ENCODE assay signal across 9 mouse cellular contexts in genomic region chr3:55587972-55588946, GRCm38 (mm10).
DNase-seq lines count a peak whose midpoint lies in the region; ATAC-seq and TF ChIP-seq lines count a peak whose summit lies in the region.
"Had no signal": no experiment of that assay in that cellular context is flagged by ENCODE, and none has a peak within 500 bp of the region (broad histone marks: within the 10 kb centered on the region; RNA-seq: fewer than 3 reads in every experiment).

No protein-coding gene starts in this region.

- no peak overlapping the region for H3K9ac ChIP-seq in intestine, embryonic 15.5 days
- H3K9ac ChIP-seq in intestine, postnatal 0 days (ENCODE audit: low read depth, low read length) = no peak overlapping the region
- H3K9ac ChIP-seq in forebrain, embryonic 14.5 days (ENCODE audit: low read length) = peak overlapping the region; percentile 35
- H3K9ac ChIP-seq in hindbrain, postnatal 0 days (replicated peaks; ENCODE audit: low read length) = no peak overlapping the region
- 0 out of 2 replicates have a peak overlapping the region, but pooled peaks have one; percentile 7 for H3K9ac ChIP-seq in midbrain, embryonic 14.5 days (replicated peaks; ENCODE audit: low read length)

- H3K36me3 ChIP-seq in intestine, embryonic 15.5 days = no peaks in the 10 kb centered on the region
- H3K36me3 ChIP-seq in intestine, postnatal 0 days (ENCODE audit: control insufficient read depth, insufficient read depth) = no peaks in the 10 kb centered on the region
- H3K36me3 ChIP-seq in forebrain, embryonic 14.5 days (ENCODE audit: control insufficient read depth, insufficient read depth, low read length) = no peaks in the 10 kb centered on the region
- no peaks in the 10 kb centered on the region for H3K36me3 ChIP-seq in hindbrain, postnatal 0 days (ENCODE audit: insufficient read depth, low read length)
- no peaks in the 10 kb centered on the region for H3K36me3 ChIP-seq in midbrain, embryonic 14.5 days (ENCODE audit: control insufficient read depth, insufficient read depth, low read length)

- H3K27me3 ChIP-seq in intestine, embryonic 15.5 days (replicated peaks) = no peaks in the 10 kb centered on the region
- no peaks in the 10 kb centered on the region for H3K27me3 ChIP-seq in intestine, postnatal 0 days (replicated peaks; ENCODE audit: control insufficient read depth, insufficient read depth, low read length)
- H3K27me3 ChIP-seq in forebrain, embryonic 14.5 days (replicated peaks; ENCODE audit: control insufficient read depth, insufficient read depth, low read length) = no peaks in the 10 kb centered on the region
- no peaks in the 10 kb centered on the region for H3K27me3 ChIP-seq in hindbrain, postnatal 0 days (ENCODE audit: insufficient read depth, low read length)
- no peaks in the 10 kb centered on the region for H3K27me3 ChIP-seq in midbrain, embryonic 14.5 days (ENCODE audit: control insufficient read depth, insufficient read depth, low read length)

- no peak for TF ChIP-seq CTCF in intestine, postnatal 0 days (IDR thresholded peaks at IDR 0.05; ENCODE audit: low read depth)
- TF ChIP-seq CTCF in hindbrain, postnatal 0 days (IDR thresholded peaks at IDR 0.05; ENCODE audit: low read depth) = no peak

- H3K4me3 ChIP-seq in intestine, embryonic 15.5 days (replicated peaks) = no peak overlapping the region
- no peak overlapping the region for H3K4me3 ChIP-seq in intestine, postnatal 0 days (ENCODE audit: low read depth, low read length)
- H3K4me3 ChIP-seq in forebrain, embryonic 14.5 days (ENCODE audit: low read depth, low read length) = no peak overlapping the region
- H3K4me3 ChIP-seq in hindbrain, postnatal 0 days (ENCODE audit: low read length) = no peak overlapping the region
- H3K4me3 ChIP-seq in midbrain, embryonic 14.5 days (replicated peaks; ENCODE audit: low read depth, low read length) = no peak overlapping the region
- H3K4me3 ChIP-seq: myocyte had no signal

- H3K27ac ChIP-seq in intestine, embryonic 15.5 days = 0 out of 2 replicates have a peak overlapping the region, but pooled peaks have one; percentile 9
- no peak overlapping the region for H3K27ac ChIP-seq in intestine, postnatal 0 days (ENCODE audit: low read depth, low read length)
- H3K27ac ChIP-seq in forebrain, embryonic 14.5 days (ENCODE audit: low read depth, low read length) = peak overlapping the region; percentile 65; the same call in 1 of the 2 replicates
- peak overlapping the region; percentile 52; the same call in 1 of the 2 replicates for H3K27ac ChIP-seq in hindbrain, postnatal 0 days
- peak overlapping the region; percentile 84 for H3K27ac ChIP-seq in midbrain, embryonic 14.5 days (replicated peaks; ENCODE audit: low read depth, low read length)

- ATAC-seq in intestine, embryonic 15.5 days = peak; percentile 45; the same call in 1 of the 2 replicates
- no peak for ATAC-seq in intestine, postnatal 0 days
- peak; percentile 80 for ATAC-seq in forebrain, embryonic 14.5 days
- ATAC-seq in hindbrain, postnatal 0 days = peak; percentile 71
- peak; percentile 87 for ATAC-seq in midbrain, embryonic 14.5 days (ENCODE audit: low FRiP score, low TSS enrichment)

- no peaks in the 10 kb centered on the region for H3K9me3 ChIP-seq in intestine, embryonic 15.5 days
- H3K9me3 ChIP-seq in intestine, postnatal 0 days (ENCODE audit: control insufficient read depth) = no peaks in the 10 kb centered on the region
- H3K9me3 ChIP-seq in forebrain, embryonic 14.5 days (replicated peaks; ENCODE audit: control insufficient read depth, low read length) = no peaks in the 10 kb centered on the region
- H3K9me3 ChIP-seq in hindbrain, postnatal 0 days (ENCODE audit: low read length) = no peaks in the 10 kb centered on the region
- no peaks in the 10 kb centered on the region for H3K9me3 ChIP-seq in midbrain, embryonic 14.5 days (ENCODE audit: control insufficient read depth, low read length)

- 18% methylated on average over 12 of the region's 12 CpGs for WGBS in intestine, embryonic 15.5 days
- WGBS in intestine, postnatal 0 days = 26% methylated on average over 12 of the region's 12 CpGs
- 7% methylated on average over 12 of the region's 12 CpGs for WGBS in forebrain, embryonic 14.5 days
- 12% methylated on average over 12 of the region's 12 CpGs for WGBS in hindbrain, postnatal 0 days
- WGBS in midbrain, embryonic 14.5 days = 6% methylated on average over 12 of the region's 12 CpGs

- peaks cover 6% of the 10 kb centered on the region for H3K4me1 ChIP-seq in intestine, embryonic 15.5 days (replicated peaks)
- no peaks in the 10 kb centered on the region for H3K4me1 ChIP-seq in intestine, postnatal 0 days (replicated peaks; ENCODE audit: control insufficient read depth, insufficient read depth, low read length)
- H3K4me1 ChIP-seq in forebrain, embryonic 14.5 days (ENCODE audit: control insufficient read depth, insufficient read depth, low read length) = peaks cover 12% of the 10 kb centered on the region
- peaks cover 11% of the 10 kb centered on the region for H3K4me1 ChIP-seq in hindbrain, postnatal 0 days (ENCODE audit: insufficient read depth, low read length)
- peaks cover 27% of the 10 kb centered on the region for H3K4me1 ChIP-seq in midbrain, embryonic 14.5 days (ENCODE audit: control insufficient read depth, insufficient read depth, low read length)

- peak; percentile 57 for DNase-seq in forebrain, embryonic 14.5 days (ENCODE audit: low spot score)
- DNase-seq in hindbrain, postnatal 0 days (ENCODE audit: low spot score) = peak; percentile 35
- DNase-seq in midbrain, embryonic 14.5 days = peak; percentile 70
- no peak for DNase-seq in layer of hippocampus, postnatal 10 days (ENCODE audit: low spot score in 2 of 2)
- no peak for DNase-seq in layer of hippocampus, postnatal 25 days (ENCODE audit: extremely low spot score in 1 of 2, low spot score in 1 of 2)
- DNase-seq in cerebellum, adult 18-20 months = no peak

- H3K4me2 ChIP-seq in intestine, embryonic 15.5 days (replicated peaks) = no peak overlapping the region
- no peak overlapping the region for H3K4me2 ChIP-seq in intestine, postnatal 0 days (replicated peaks; ENCODE audit: low read depth)
- H3K4me2 ChIP-seq in forebrain, embryonic 14.5 days (ENCODE audit: low read length) = no peak overlapping the region
- no peak overlapping the region for H3K4me2 ChIP-seq in hindbrain, postnatal 0 days (ENCODE audit: low read depth, low read length)
- H3K4me2 ChIP-seq in midbrain, embryonic 14.5 days (ENCODE audit: low read length) = peak overlapping the region; percentile 1; the same call in 1 of the 2 replicates

Comparison
In these comparisons a context has a peak if more than half of its experiments do, and no peak if none do; other contexts are left out.
1. H3K9ac ChIP-seq: peak in forebrain, embryonic 14.5 days (single experiment) and midbrain, embryonic 14.5 days (single experiment); none in intestine, embryonic 15.5 days (single experiment), intestine, postnatal 0 days (single experiment) and hindbrain, postnatal 0 days (single experiment).
2. DNase-seq: peak in forebrain, embryonic 14.5 days (single experiment), hindbrain, postnatal 0 days (single experiment) and midbrain, embryonic 14.5 days (single experiment); none in layer of hippocampus, postnatal 10 days (0 of 2), layer of hippocampus, postnatal 25 days (0 of 2) and cerebellum, adult 18-20 months (0 of 2).